Mouse (Mus musculus) thymus, adult 2 months (tissue): ENCODE measurements around the gene Hnf4a.

Source experiments
- CTCF ChIP-seq: fragments of 200-500 bp; IDR thresholded peaks from 2 replicates; pipeline ENCODE4 v1.5.1; 2012; ENCODE audit warnings: mild to moderate bottlenecking, control low read depth, low read length, moderate library complexity, borderline replicate concordance; ENCODE audit not compliant: control insufficient read depth, poor library complexity, insufficient read depth; ENCODE audit errors: extremely low read depth
- POLR2A ChIP-seq: fragments of 200-500 bp; IDR thresholded peaks from 2 replicates; pipeline ENCODE4 v1.6.1; 2012; ENCODE audit warnings: mild to moderate bottlenecking, low read length, control low read depth, moderate library complexity; ENCODE audit not compliant: control insufficient read depth, poor library complexity, insufficient read depth; ENCODE audit errors: extremely low read depth

DNA sequence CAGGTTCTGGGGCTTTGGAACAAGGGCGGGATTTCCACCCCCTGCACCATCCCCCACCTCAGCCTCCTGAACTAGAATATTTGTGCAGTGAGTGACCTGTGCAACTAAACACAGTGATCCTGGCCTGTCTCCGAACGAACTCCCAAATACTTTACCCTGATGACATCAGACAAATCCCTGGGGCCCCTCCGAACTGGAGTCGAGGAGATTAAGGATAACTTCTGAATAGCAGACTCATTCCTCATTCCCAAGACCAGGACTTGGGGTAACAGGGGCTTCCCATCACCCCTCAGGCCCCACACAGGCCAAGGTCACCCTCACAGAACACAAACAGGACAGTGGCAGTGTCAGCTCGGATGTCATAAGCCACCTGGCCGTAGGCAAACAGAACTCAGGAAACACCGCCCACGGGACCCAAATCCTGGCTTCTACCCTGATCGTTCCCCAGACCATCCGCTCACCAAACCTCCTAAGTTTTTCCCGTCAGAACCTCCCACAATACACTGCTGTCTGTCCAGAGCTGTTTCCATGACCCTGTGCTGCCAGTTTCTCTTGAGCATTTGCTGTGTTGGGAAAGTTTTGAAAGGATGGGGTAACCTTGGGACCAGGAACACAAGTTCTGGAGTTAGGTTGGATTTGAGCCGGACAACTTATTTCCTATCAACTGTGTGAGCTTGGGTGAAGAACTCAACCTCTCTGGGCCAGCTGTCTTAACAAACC, 32.9 kb downstream of the Hnf4a start:
- no peak for TF ChIP-seq POLR2A
- no peak for TF ChIP-seq CTCF
